Mouse (Mus musculus) embryonic fibroblast, embryonic 13.5 days (primary cell): Measurements from ENCODE around the gene Tmcc1.

ENCODE experiments used
- CTCF ChIP-seq: IDR thresholded peaks from 2 replicates; pipeline ENCODE4 v1.5.1; 2011; ENCODE audit warnings: mild to moderate bottlenecking, control low read depth, low read length, moderate library complexity, borderline replicate concordance; ENCODE audit not compliant: insufficient read depth
- POLR2A ChIP-seq: IDR thresholded peaks from 2 replicates; pipeline ENCODE4 v1.6.1; 2011; ENCODE audit warnings: low read depth, mild to moderate bottlenecking, control low read depth, low read length, moderate library complexity

DNA sequence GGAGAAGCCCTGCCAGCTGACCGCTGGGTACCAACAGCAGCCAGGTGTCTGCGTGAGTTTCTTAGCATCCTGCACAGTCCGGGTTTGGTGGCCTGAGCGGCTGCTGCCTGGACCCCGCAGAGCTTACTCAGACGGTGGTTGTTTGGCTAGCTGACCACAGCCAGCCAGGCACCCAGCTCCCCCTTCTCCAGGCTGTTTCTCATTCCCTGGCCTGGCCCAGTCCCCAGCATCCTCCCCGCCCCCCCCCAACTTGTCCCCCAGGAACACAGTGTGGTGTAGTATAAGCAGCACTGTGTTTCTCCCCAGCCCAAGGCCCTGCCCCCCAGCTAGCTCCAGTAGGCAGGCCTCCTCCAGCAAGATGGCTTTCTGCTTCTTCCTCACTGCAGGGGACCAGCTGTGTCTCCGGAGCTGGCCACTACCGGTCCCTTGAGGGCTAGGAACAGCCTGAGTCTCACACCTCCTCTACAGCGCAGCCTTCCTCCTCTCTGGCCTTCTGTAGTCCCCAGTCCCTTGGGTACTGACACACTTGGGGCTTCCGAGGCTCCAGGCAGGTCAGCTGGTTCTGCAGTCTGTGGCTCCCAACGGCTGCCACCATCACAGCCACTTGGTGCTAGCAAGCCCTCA, 206.7 kb downstream of the Tmcc1 start:
- TF ChIP-seq CTCF = no peak
- no peak for TF ChIP-seq POLR2A
